Mouse (Mus musculus): ENCODE results near the gene Ntn1. TPM values are rescaled to one million over a fixed set of nuclear protein-coding genes. Genes with fewer than 3 reads are reported as not detected.
A peak's percentile ranks its signal among the peaks of the same experiment; 100 is the strongest.

Ntn1 gene
- total RNA-seq, 2 experiments from 2014 or later: 6.0 to 7.4 TPM

DNA sequence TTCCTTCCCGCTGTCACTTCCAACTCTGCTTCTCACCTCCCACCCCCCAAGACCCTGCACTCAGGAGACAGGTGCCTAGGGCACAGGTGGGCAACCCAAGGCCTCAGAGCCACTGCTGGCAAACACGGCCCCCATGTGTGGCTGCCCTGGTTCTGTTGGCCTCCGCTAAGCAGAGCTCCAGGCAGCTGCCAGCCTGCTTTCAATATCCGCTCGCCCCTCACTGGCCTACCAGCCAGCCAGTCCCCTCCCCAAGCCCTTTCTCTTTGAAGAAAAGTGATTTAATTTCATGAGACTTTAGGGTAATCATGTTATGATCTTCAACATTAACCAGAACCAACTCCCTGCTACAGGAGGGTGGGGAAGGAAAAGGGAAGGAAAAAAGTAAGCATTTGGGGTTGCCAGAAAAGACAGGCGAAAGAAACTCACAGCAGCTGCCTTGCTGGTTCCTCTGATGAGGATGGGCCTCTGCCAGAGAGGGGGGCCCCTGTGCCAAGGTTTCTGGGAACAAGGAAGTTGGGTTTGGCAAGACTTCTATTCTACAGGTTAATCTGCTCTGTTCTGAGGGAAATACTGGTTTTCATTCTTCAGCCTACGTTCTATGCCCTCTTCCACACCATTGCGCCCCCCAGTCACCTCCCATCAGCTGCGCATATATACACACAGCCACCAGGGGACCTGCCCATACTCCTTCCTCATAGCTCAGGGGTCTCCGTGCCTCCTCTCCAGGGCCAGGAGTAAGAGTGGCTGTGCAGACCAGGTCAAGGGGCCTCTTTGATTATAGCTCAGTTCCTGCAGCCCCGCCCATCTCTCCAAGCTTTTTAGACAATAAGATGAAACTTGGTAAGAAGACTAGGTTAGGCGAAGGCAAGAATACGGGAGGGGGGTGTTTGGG lies 59.3 kb downstream of the Ntn1 start:
- H3K4me3 ChIP-seq: no peak overlapping the region
- intact Hi-C loops (cut with DNase I): no loop called here
- DNase-seq (ENCODE audit: extremely low spot score in 1 of 2, low spot score in 2 of 2): peak in 1 of 2 experiments; percentile 40
- TF ChIP-seq CTCF (IDR thresholded peaks at IDR 0.05): no peak; the same call in 1 of the 2 replicates
- no peak overlapping the region for H3K27ac ChIP-seq

DNA sequence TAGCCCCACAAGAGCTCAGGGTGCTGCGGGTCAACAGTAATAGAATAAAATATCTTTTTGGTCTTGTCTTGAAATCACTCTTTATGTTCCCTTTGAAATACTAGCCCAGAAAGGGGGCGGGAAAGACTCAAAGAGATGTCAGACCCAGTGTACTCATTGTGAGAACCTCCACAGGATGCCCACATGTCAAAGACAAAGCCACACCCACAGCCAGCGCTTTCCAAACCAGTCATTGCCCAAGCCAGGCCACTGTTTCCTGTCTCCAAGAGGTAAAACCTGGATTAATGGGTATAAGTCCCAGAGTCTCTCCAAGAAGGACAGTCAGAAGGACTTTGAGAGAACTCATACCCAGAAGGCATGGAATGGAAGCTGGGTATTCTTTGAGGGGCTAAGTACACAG lies 60.3 kb downstream of the Ntn1 start:
- intact Hi-C loops (cut with DNase I): no loop called here
- DNase-seq (ENCODE audit: extremely low spot score in 1 of 2, low spot score in 2 of 2): no peak
- no peak overlapping the region for H3K27ac ChIP-seq
- H3K4me3 ChIP-seq: no peak overlapping the region
- no peak for TF ChIP-seq CTCF (IDR thresholded peaks at IDR 0.05)

DNA sequence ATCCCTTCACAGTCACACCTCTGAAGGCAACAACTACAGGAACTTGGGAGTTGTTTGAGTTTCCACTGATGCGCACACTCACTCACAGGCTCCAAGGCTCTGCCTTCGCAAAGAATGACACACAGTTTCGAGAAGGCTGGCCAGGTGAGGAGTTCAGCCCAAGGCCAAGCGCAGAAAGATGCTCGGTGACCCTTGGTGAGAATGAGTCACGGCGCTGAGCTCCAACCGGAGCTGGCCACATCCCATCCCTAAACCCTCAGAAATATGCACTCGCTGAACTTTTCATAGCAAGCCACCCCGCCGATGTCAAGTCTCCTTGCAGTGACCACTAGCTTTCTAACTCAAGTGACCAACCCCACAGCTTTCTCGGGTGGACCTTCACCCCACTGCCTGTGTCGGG lies 60.8 kb downstream of the Ntn1 start:
- no peak for TF ChIP-seq CTCF (IDR thresholded peaks at IDR 0.05)
- intact Hi-C loops (cut with DNase I): no loop called here
- no peak overlapping the region for H3K4me3 ChIP-seq
- no peak overlapping the region for H3K27ac ChIP-seq
- DNase-seq (ENCODE audit: extremely low spot score in 1 of 2, low spot score in 2 of 2): no peak

DNA sequence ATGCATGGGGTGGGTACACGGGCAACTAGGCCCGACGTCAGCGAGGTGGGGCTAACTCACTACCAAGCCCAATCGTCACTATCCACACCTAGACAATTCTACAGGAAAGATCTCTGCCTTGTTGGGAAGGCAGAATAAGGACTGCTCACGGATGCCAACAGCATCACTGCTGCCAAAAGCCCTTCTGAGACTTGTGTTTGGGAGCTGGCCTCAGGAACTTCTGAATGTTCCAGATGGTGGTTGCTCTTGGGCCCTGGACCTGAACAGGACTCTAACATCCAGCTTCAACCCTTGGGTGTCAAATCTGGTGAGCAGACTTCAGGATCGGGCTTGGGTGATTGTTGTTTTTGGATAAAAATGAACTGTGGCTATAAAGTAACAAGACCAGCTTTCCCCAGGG lies 61.3 kb downstream of the Ntn1 start:
- no peak overlapping the region for H3K27ac ChIP-seq

DNA sequence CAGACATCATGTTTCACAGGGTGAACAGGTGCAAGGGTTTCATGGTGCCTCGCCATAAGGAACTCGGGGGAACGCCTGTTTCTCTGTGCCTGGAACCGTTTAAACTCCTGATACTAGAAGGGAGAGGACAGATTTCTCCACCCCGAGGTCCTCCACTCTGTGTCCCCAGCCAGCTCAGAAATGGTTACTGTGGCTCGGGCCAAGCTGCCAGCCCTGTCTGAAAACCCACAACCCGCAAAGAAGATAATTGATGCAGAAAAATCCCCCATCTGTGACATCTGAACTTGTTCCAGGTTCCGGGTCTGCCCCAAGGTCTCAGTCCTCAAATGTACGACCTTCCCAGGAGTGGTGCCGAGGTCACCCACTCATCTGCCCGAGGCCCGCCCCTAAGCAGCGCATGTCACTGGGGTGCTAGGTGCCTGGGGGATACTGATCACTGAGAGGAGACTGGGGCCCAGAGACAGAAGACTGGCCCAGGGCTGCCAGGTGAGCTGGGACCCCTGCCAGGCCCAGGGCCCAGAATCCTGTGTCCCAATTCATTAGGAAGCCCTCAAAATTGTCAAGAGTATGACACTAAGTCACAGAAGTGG lies 68.9 kb downstream of the Ntn1 start:
- no peak for DNase-seq (ENCODE audit: extremely low spot score in 1 of 2, low spot score in 2 of 2)
- intact Hi-C loops (cut with DNase I): no loop called here
- TF ChIP-seq CTCF (IDR thresholded peaks at IDR 0.05): no peak
- Histone ChIP-seq H3K27ac (no peak overlapping the region), H3K4me3 (no peak overlapping the region)

More for the DNA sequence above, 61.3 kb downstream of the Ntn1 start:
- no peak for TF ChIP-seq CTCF (IDR thresholded peaks at IDR 0.05)
- DNase-seq (ENCODE audit: extremely low spot score in 1 of 2, low spot score in 2 of 2): no peak
- intact Hi-C loops (cut with DNase I): no loop called here
- no peak overlapping the region for H3K4me3 ChIP-seq

DNA sequence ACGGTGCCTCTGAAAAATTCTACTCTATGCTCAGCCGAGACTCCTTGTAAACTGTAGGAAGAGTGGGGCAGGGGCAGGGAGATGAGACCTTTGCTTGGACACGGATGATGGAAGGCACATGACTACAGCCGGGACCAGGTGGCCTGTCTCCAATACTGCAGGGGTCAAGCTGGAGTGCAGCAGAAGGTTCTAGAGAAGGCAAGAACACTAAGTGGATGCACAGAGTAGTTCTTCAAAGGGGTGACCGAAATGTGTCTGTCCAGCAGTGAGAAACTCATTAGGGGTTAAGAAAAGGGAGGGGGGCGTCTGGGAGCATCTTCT lies 69.5 kb downstream of the Ntn1 start:
- DNase-seq (ENCODE audit: extremely low spot score in 1 of 2, low spot score in 2 of 2): no peak
- no peak for TF ChIP-seq CTCF (IDR thresholded peaks at IDR 0.05)
- no peak overlapping the region for H3K27ac ChIP-seq
- H3K4me3 ChIP-seq: no peak overlapping the region
- intact Hi-C loops (cut with DNase I): no loop called here

DNA sequence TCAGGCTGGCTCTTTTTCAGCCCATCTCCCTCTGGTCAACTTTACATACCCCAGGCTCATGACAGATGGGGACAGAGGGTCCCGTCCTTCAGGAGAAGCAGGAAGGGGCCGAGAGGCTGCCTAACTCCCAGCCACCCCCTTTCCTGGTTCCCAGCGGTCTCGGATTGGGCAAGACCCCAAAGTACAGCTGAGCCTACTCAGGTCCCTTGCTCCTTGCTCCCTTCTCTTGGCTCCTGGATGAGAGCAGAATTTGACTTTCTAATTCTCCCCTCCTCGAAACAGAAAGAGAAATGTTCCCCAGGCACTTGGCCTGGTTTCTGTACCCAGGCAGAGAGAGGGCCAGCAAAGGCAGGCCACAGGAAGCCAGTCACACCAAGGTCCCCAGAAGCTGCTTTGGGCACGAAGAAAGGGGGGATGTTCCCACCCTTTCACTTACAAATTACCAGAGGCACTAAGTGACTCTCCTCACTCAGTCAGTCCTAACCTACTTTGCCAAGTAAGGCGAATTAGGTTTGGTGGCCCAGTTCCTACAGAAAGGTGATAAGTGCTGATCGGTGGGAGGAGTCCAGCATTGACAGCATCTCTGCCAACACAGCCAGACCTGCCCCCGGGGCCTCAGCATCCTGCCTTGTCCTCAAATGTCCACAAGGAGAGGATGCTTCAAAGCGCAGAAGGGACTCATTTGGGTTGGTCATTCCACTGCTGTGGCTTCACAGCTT lies 70.1 kb downstream of the Ntn1 start:
- H3K27ac ChIP-seq: no peak overlapping the region
- no peak for TF ChIP-seq CTCF (IDR thresholded peaks at IDR 0.05)
- intact Hi-C loops (cut with DNase I): no loop called here
- DNase-seq (ENCODE audit: extremely low spot score in 1 of 2, low spot score in 2 of 2): no peak
- no peak overlapping the region for H3K4me3 ChIP-seq

DNA sequence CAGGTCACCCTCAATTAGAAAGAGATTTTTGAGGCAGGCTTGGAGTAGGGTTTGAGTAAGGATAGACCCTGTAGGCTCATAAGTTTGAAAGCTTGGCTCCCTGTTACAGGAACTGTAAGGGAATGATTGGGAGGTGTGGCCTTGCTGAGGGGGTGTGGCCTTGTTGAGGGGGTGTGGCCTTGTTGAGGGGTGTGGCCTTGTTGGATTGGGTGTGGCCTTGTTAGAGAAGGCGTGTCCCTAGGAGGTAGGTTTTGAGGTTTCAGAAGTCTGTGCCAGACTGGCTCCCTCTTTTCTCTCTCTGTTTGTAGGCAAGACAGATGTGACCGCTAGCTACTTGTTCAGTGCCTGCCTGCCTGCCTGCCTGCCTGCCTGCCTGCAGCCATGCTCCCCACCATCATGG lies 75.8 kb downstream of the Ntn1 start:
- intact Hi-C loops (cut with DNase I): no loop called here
- DNase-seq (ENCODE audit: extremely low spot score in 1 of 2, low spot score in 2 of 2): no peak
- Histone ChIP-seq H3K27ac (no peak overlapping the region), H3K4me3 (no peak overlapping the region)
- no peak for TF ChIP-seq CTCF (IDR thresholded peaks at IDR 0.05)

DNA sequence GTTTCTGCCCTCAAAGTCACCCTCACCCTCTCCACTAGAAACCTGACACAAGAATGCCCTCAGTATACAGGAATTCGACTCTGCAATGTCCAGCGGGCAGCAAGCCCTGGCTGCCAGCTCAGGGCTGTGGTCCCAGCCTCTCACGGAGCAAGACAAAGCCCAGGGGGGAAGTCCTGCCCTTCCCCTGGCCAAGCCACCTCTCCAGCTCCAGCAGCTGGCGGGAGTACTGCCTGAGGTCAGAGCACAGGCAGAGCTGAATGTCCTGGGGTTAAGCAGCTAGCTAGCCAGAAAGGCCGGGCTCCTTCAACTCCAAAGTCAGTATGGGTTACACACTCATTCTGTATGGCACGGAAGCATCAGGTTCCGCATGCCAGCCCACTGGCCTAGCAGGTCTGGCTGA lies 79.2 kb downstream of the Ntn1 start:
- no peak for DNase-seq (ENCODE audit: extremely low spot score in 1 of 2, low spot score in 2 of 2)
- no peak for TF ChIP-seq CTCF (IDR thresholded peaks at IDR 0.05)
- intact Hi-C loops (cut with DNase I): no loop called here

DNA sequence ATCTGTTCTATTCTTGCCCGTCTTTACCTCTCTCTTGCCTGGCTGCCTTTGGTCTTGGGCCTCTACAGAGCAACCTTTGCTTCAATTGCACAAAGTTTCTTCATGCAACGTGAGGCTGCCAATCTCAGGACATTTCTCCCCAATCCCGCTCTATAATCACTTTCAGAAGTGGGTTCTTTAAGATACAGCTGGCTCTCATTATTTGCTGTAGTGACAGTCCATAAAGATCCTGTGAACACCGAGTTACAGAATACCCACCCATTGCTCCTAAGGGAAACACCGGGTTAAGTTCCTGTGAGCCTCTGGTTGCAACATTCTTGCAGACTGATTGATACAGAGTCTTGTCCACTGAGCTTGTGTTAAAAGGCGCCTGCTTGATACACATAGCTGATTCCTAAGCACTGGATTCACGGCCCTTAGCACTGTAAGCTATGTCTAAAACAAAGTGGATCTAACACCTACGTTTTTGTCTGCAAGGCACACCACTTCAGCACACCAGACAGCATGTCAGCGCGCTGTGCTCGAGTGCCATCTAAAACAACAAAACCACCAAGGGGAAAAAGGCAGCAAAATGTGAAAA lies 85.0 kb downstream of the Ntn1 start:
- no peak for TF ChIP-seq CTCF (IDR thresholded peaks at IDR 0.05)
- intact Hi-C loops (cut with DNase I): no loop called here

More for the DNA sequence above, 79.2 kb downstream of the Ntn1 start:
- Histone ChIP-seq H3K4me3 (no peak overlapping the region), H3K27ac (no peak overlapping the region)

DNA sequence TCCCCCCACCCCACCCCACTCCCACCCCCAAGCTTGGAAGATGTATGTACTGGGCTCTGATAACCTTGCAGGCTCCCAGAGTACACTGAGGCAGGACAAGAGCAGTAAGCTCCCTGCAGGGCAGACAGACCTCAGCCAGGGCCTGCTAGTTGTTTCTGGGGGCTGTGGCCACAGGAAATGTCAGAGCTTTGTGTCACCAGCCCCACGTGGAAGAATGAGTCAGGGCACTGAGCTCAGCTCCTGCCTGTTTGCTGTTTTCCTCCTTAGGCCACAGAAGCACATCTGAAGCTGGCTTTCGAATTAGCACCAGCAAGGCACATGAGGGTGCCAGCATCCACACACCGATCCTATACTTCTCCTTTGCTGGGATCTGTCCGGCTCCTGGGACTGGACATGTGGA lies 86.8 kb downstream of the Ntn1 start:
- H3K4me3 ChIP-seq: no peak overlapping the region
- TF ChIP-seq CTCF (IDR thresholded peaks at IDR 0.05): no peak
- no peak overlapping the region for H3K27ac ChIP-seq
- intact Hi-C loops (cut with DNase I): no loop called here
- no peak for DNase-seq (ENCODE audit: extremely low spot score in 1 of 2, low spot score in 2 of 2)

More for the DNA sequence above, 85.0 kb downstream of the Ntn1 start:
- no peak for DNase-seq (ENCODE audit: extremely low spot score in 1 of 2, low spot score in 2 of 2)
- no peak overlapping the region for H3K4me3 ChIP-seq
- no peak overlapping the region for H3K27ac ChIP-seq

DNA sequence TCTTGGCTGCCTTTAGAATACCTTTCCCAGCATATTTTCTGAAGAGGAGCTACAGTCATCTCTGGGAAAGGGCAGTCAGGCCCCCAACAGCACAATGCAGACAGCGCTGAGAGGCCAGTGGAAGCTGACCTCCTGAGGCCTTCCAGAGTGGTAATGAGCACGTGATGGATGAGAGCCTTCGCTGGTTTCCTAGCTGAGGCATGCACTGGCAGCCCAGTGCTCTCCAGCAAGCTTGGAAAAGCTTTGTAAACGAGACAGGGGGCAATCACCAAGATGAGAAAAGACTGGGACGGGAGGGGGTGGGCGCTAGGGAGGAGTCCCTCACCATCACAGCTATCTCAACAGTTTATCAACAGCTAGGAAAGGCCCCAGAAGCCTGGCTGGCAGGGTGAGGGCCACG lies 87.6 kb downstream of the Ntn1 start:
- intact Hi-C loops (cut with DNase I): no loop called here
- no peak overlapping the region for H3K4me3 ChIP-seq
- DNase-seq (ENCODE audit: extremely low spot score in 1 of 2, low spot score in 2 of 2): no peak
- H3K27ac ChIP-seq: no peak overlapping the region
- no peak for TF ChIP-seq CTCF (IDR thresholded peaks at IDR 0.05)
